Mouse (Mus musculus) ES-Bruce4 (cell line): Measurements from ENCODE around the gene Bmf.
A peak's percentile ranks its signal among the peaks of the same experiment; 100 is the strongest.

Experiments used
- CTCF ChIP-seq: IDR thresholded peaks from one replicate; pipeline ENCODE4 v1.8.1; 2011; ENCODE audit warnings: low read depth, low read length
- EP300 ChIP-seq: IDR thresholded peaks from 2 replicates; pipeline ENCODE4 v1.6.1; 2011; ENCODE audit warnings: low read depth, low read length; ENCODE audit not compliant: insufficient read depth
- POLR2A ChIP-seq: IDR thresholded peaks from one replicate; pipeline ENCODE4 v1.8.1; 2011; ENCODE audit warnings: low read length; ENCODE audit not compliant: insufficient read depth

DNA sequence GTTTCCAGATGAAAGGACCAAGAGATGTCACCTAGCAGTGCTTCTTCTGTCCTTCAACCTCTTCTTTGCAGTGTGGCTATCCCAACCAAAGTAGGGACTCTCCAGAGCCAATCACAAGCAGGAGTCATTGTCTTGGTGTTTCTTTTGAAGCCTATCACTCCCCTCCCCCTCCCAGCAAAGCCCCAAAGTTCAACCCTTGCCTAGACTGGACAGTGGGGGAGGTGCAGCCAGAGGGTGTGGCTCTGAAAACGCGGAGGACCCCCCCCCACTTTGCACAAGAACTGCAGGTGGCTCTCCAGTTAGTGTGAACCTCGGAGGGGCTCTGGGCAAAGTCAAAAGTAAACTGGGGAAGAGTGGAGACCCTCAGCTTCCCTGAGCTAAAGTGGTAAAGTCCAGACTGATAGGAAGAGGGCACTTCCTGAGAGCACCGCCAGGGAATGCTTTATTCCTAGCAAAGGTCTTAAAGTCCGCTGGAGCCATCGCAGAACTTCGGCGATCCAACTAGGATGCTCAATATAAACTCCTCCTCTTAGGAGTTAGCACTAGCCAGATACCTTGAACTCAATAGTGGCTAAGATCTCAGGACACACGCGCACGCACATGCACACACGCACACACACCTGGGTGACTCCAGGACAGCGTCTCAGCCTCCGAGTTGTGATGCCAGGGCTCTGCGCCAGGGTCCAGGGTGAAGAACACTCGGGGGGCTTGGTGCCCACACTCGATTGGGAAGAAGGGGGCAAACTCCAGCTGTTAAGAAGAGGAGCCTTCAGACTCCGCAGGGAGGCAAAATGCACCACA lies 866 bp downstream of the Bmf start:
- TF ChIP-seq CTCF, result no peak
- TF ChIP-seq POLR2A, result no peak
- peak; percentile 81 for TF ChIP-seq EP300
